Mouse (Mus musculus) liver (tissue): Measurements from ENCODE around the gene Atp5s.

Experiments used
- DNase-seq: peaks from one replicate; pipeline ENCODE4 v3.0.0-alpha.2; 2020; ENCODE audit warnings: mixed read lengths

Atp5s gene

GRCm38 (mm10) chr12:69781480-69781879 is 56.7 kb downstream of the Atp5s start:
- no peak for DNase-seq

DNA sequence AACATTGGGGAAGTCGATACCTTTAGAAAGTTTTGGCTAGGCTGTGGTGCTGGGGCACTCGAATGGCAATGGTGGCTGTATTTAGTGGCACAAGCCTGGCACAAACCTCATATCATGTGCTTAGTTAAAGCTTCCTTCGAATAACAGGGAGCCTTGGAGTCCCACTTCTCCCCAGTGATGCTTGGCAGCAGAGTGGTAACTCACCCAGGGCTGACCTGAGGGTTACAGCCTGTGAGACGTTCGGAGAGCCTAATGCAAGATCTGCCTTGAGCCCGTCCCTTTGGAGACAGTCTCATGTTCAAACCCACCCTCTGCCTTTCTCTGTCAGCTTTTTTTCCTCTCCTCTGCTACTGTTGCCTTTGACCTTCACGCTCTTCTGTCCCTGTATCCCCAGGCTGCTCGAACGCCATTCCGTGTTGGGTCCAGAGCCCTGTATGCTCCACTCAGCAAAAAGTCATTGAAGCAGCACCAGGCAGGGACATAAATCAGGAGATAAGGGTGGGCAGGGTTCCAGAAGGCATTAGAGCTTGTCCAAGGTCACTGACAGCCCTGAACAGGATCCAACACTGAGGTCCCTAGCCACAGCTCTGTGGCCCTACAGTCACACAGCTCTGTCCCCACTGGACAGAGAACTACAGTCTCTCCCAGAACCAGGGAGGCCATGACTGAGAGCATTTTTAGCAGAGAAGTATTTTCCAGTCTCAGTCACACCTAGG is 57.3 kb downstream of the Atp5s start:
- peak; percentile 41 for DNase-seq

DNA sequence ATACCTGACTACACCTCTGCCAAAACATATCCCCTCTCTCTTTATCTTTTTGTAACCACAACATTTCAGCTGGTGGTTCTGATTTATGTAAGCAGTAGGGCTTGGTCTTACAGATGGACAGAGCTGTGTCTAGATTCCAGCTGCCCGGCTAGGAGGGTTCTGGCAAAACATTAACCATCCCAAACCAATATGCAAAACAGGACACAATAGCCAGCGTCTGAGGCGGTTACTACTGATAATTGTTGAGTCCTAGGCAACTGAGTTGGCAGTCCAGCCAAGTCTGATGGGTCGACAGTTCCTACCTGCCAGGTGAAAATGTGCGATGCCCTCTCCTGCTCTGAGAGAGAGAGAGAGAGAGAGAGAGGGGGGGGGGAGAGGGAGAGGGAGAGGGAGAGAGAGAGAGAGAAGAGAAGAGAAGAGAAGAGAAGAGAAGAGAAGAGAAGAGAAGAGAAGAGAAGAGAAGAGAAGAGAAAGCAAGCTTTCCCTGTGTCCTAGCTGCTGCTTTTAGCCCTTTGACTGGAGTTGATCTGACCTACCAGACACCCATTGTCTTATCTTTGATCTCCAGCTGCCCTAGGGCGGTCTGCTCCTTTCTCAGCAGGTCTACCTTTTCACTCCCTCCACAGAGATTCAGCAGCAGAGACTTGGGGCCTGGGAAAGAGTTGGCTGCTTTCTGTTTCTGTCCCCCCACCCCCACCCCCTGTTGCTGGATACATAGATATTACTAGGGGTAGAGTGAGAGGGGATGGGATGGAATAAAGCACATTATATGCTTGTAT is 58.7 kb downstream of the Atp5s start:
- DNase-seq, result peak; percentile 82

DNA sequence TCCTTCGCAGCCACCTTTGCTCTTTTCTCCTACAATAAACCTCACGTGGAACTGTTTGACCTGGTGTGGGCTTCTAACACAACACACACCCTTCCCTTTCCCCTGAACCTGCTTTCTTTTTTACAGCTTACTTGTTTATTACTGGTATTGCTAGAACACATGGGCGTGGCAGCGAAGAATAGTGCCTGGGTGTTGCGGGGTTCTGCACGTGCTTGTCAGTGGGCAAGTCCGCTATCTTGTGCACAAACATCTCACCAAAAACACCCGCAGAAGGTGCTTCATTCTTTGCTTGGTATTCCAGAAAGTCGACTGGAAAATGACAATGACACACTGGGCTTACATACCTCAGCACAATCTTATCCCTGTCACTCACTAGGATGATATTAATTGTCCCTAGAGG is 60.7 kb downstream of the Atp5s start:
- DNase-seq, result peak; percentile 61

DNA sequence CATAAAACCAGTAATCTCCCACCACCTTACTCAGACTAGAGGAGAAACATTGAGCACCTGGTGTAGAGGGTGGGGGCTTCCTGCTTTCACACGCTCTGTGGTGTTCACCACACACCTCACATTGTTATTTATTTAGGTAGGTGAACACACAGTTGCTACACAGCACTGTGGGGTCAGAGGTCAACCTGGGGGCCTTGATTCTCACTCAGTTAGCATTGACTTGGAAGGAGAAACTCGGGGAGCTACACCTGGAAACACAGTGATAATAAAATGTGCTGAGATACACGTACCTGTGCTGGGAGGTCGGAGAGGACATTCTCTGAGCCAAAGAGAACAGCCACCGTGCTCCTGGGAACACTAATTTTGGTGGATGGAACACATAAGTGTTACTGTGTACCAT is 63.6 kb downstream of the Atp5s start:
- DNase-seq, result no peak

DNA sequence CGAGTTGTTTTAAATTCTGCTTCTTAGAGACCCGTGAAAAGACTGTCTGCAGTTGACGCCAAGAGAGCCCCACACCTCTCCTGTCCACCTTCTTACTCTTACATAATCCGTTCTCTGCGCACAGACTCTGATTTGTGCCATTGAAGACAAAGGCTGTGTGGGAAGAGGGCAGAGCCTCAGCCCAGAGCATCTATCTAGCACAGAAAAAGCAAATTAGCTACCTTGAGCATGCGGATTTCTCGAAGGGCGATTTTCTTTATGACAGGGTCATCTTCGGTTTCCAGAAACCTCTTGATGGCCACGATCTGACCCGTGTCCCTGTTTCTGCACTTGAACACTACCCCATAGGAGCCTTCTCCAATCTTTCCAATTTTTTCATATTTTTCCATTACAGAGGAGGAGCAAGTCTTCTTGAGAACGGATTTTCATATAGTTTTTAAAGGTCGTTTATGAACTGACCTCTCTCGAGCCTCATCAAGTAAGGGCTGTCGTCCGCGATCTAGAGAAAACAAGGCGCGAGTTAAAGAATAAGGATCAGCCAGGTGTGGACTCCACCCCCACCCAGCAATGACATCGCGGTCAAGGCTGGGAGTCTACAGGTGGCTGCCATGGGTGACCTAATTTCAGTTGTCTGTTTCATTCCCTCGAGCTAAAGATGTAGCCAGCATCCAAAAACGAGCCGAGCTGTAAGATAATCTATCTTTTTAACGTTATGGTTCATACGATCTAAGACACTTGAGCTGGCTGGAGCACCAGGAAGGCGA is 65.2 kb downstream of the Atp5s start:
- peak; percentile 40 for DNase-seq

DNA sequence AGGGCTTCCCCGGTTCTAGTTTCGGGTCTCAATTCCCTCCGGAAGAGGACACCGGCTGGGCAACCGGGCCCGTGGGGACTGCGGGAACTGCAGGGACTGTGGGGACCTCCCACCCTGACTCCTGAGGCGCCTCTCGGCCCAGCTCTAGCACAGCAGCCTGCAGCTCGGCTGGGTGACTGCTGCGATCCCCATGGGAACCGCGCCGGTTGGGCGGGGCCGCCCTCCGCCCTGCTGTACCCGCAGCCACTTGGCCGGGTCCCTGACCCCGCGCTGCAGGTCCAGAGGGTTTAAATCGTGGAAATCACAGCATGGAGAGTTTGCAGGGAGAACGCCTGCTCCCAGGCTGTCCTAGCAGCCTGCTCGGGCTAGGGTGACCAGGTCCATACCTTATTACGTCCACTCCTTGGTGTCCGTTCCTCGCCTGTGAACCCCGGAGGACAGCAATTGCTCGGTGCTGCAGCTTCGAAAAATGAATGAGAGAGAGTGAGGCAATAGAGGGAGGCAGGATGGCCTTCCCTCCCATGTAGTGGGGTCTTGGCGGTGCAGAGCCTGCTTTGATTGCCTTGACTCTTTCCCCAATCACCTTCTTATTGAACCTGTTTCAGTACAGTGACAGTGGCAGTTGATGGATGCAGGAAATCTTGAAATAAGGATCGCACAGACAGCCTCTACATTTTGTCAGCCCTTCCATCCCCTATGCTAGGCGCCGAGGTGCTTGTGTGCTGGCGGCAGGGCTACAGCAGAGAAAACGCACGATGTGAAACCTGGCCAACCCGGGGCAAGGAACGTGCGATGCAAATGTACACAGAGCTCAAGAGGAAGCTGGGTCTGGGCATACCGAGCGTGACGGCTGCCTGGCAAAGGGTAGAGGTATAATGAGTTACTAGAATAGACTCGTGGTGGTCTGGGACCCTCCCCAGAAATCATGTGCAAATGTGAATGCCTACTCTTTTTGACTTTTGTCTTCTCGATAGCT is 66.1 kb downstream of the Atp5s start, which contains the start of gene Cdkl1:
TSS of gene Cdkl1 (minus strand) at position 738 of the 976 bp plus-strand sequence.
- DNase-seq, result peak; percentile 88
